Mouse (Mus musculus) MEL (cell line): ENCODE results near the gene Atp4b. TPM values are rescaled to one million over a fixed set of nuclear protein-coding genes. Genes with fewer than 3 reads are reported as not detected.

Source experiments
- DNase-seq: peaks from one replicate; pipeline ENCODE4 v3.0.0; 2011; ENCODE audit warnings: low read depth, low spot score
- H3K27ac ChIP-seq: 2 replicates; pipeline ENCODE4 v1.5.1; 2012; ENCODE audit warnings: low read depth, mild to moderate bottlenecking, control low read depth, low read length, moderate library complexity; ENCODE audit not compliant: control insufficient read depth
- H3K27me3 ChIP-seq, 2 experiments: fragments of 150-350 bp in 1 of 2; sonication (generic) in 1 of 2; 2 replicates each; pipeline ENCODE4 v1.6.1; 2012; ENCODE audit warnings: low read length in 2 of 2, mild to moderate bottlenecking in 2 of 2, improper control_type of control experiment in 1 of 2, moderate library complexity in 1 of 2; ENCODE audit not compliant: insufficient read depth in 2 of 2, control insufficient read depth in 1 of 2
- H3K36me3 ChIP-seq, 2 experiments: 2 replicates each; pipeline ENCODE4 v1.6.1; 2012 to 2014; ENCODE audit warnings: low read length in 2 of 2, improper control_type of control experiment in 1 of 2, inconsistent platforms in 1 of 2, mild to moderate bottlenecking in 1 of 2; ENCODE audit not compliant: insufficient read depth in 2 of 2, control insufficient read depth in 1 of 2
- H3K4me1 ChIP-seq, 2 experiments: fragments of 150-350 bp in 1 of 2; sonication (generic) in 1 of 2; 2 replicates each; pipeline ENCODE4 v1.6.1; 2012; ENCODE audit warnings: low read length in 2 of 2, improper control_type of control experiment in 1 of 2, mild to moderate bottlenecking in 1 of 2; ENCODE audit not compliant: insufficient read depth in 2 of 2, control insufficient read depth in 1 of 2
- H3K4me3 ChIP-seq, 2 experiments: fragments of 150-350 bp in 1 of 2; sonication (generic) in 1 of 2; 2 replicates each; pipeline ENCODE4 v1.5.1; 2012; ENCODE audit warnings: low read depth in 2 of 2, low read length in 2 of 2, mild to moderate bottlenecking in 2 of 2, moderate library complexity in 2 of 2, control low read depth in 1 of 2, improper control_type of control experiment in 1 of 2; ENCODE audit not compliant: control insufficient read depth in 1 of 2, insufficient read depth in 1 of 2
- H3K79me2 ChIP-seq: 2 replicates; pipeline ENCODE4 v1.6.1; 2012; ENCODE audit warnings: mild to moderate bottlenecking, low read length, moderate library complexity; ENCODE audit not compliant: control insufficient read depth, poor library complexity, insufficient read depth
- H3K9ac ChIP-seq: 2 replicates; pipeline ENCODE4 v1.6.1; 2012; ENCODE audit warnings: low read depth, mild to moderate bottlenecking, control low read depth, low read length, moderate library complexity; ENCODE audit not compliant: control insufficient read depth, poor library complexity, severe bottlenecking
- H3K9me3 ChIP-seq: fragments of 150-350 bp; sonication (generic); replicated peaks from 2 replicates; pipeline ENCODE4 v1.6.1; 2012; ENCODE audit warnings: mild to moderate bottlenecking, low read length, improper control_type of control experiment, moderate library complexity; ENCODE audit not compliant: insufficient read depth
- BHLHE40 ChIP-seq: IDR thresholded peaks from 2 replicates; pipeline ENCODE4 v1.6.1; 2012; ENCODE audit warnings: low read depth, mild to moderate bottlenecking, inconsistent platforms, low read length, improper control_type of control experiment, borderline replicate concordance
- CHD1 ChIP-seq: IDR thresholded peaks from 2 replicates; pipeline ENCODE4 v1.6.1; 2012; ENCODE audit warnings: low read depth, mild to moderate bottlenecking, inconsistent platforms, low read length, improper control_type of control experiment
- CTCF ChIP-seq, 3 experiments: IDR thresholded peaks in 2 of 3; conservative IDR thresholded peaks in 1 of 3; 2 replicates each; pipeline ENCODE4 v1.5.1; 2011 to 2012; ENCODE audit warnings: low read length in 3 of 3, low read depth in 2 of 3, mild to moderate bottlenecking in 2 of 3, improper control_type of control experiment in 1 of 3, inconsistent platforms in 1 of 3, mixed read lengths in 1 of 3, moderate library complexity in 1 of 3; ENCODE audit not compliant: control insufficient read depth in 1 of 3, insufficient read depth in 1 of 3, poor library complexity in 1 of 3, severe bottlenecking in 1 of 3
- E2F4 ChIP-seq: IDR thresholded peaks from 2 replicates; pipeline ENCODE4 v1.6.1; 2011; ENCODE audit warnings: low read depth, low read length, improper control_type of control experiment, borderline replicate concordance
- EP300 ChIP-seq, 2 experiments: IDR thresholded peaks; 2 replicates each; pipeline ENCODE4 v1.6.1; 2011; ENCODE audit warnings: improper control_type of control experiment in 2 of 2, low read length in 2 of 2, low read depth in 1 of 2, mild to moderate bottlenecking in 1 of 2
- GATA1 ChIP-seq: IDR thresholded peaks from 2 replicates; pipeline ENCODE4 v1.6.1; 2011; ENCODE audit warnings: low read depth, low read length, improper control_type of control experiment
- HCFC1 ChIP-seq: IDR thresholded peaks from 2 replicates; pipeline ENCODE4 v1.6.1; 2012; ENCODE audit warnings: low read depth, mild to moderate bottlenecking, inconsistent platforms, low read length, improper control_type of control experiment, moderate library complexity
- JUND ChIP-seq: IDR thresholded peaks from 2 replicates; pipeline ENCODE4 v1.6.1; 2011; ENCODE audit warnings: low read depth, mild to moderate bottlenecking, improper control_type of control experiment, low read length
- KAT2A ChIP-seq: conservative IDR thresholded peaks from 2 replicates; pipeline ENCODE4 v1.6.1; 2012; ENCODE audit warnings: low read depth, low read length, improper control_type of control experiment, inconsistent platforms
- MEF2A ChIP-seq: IDR thresholded peaks from 2 replicates; pipeline ENCODE4 v1.6.1; 2014; ENCODE audit warnings: low read depth, mild to moderate bottlenecking, inconsistent platforms, low read length, improper control_type of control experiment; ENCODE audit not compliant: poor library complexity, insufficient replicate concordance, severe bottlenecking; ENCODE audit errors: extremely low read depth
- MYB ChIP-seq: IDR thresholded peaks from 2 replicates; pipeline ENCODE4 v1.6.1; 2011; ENCODE audit warnings: mild to moderate bottlenecking, low read depth, low read length, improper control_type of control experiment
- MYC ChIP-seq: IDR thresholded peaks from 2 replicates; pipeline ENCODE4 v1.6.1; 2011; ENCODE audit warnings: low read depth, mild to moderate bottlenecking, low read length, improper control_type of control experiment, moderate library complexity
- NRF1 ChIP-seq: IDR thresholded peaks from 2 replicates; pipeline ENCODE4 v1.6.1; 2014; ENCODE audit warnings: low read depth, mild to moderate bottlenecking, inconsistent platforms, low read length, improper control_type of control experiment, moderate library complexity; ENCODE audit not compliant: poor library complexity, insufficient read depth, severe bottlenecking
- POLR2A ChIP-seq, 2 experiments: IDR thresholded peaks; 2 replicates each; pipeline ENCODE4 v1.6.1; 2011 to 2012; ENCODE audit warnings: low read length in 2 of 2, mild to moderate bottlenecking in 2 of 2, control low read depth in 1 of 2, improper control_type of control experiment in 1 of 2, low read depth in 1 of 2, moderate library complexity in 1 of 2; ENCODE audit not compliant: control insufficient read depth in 1 of 2, insufficient read depth in 1 of 2, poor library complexity in 1 of 2
- POLR2AphosphoS2 ChIP-seq: IDR thresholded peaks from 2 replicates; pipeline ENCODE4 v1.6.1; 2011; ENCODE audit warnings: low read length, improper control_type of control experiment
- RAD21 ChIP-seq: IDR thresholded peaks from 2 replicates; pipeline ENCODE4 v1.6.1; 2011; ENCODE audit warnings: mild to moderate bottlenecking, low read depth, low read length, improper control_type of control experiment
- RCOR1 ChIP-seq: IDR thresholded peaks from 2 replicates; pipeline ENCODE4 v1.6.1; 2012; ENCODE audit warnings: low read depth, mild to moderate bottlenecking, inconsistent platforms, low read length, improper control_type of control experiment
- TCF12 ChIP-seq: IDR thresholded peaks from 2 replicates; pipeline ENCODE4 v1.6.1; 2014; ENCODE audit warnings: low read depth, mild to moderate bottlenecking, inconsistent platforms, low read length, improper control_type of control experiment, moderate library complexity
- UBTF ChIP-seq: IDR thresholded peaks from 2 replicates; pipeline ENCODE4 v1.6.1; 2012; ENCODE audit warnings: low read depth, mild to moderate bottlenecking, inconsistent platforms, low read length, improper control_type of control experiment, moderate library complexity, borderline replicate concordance; ENCODE audit not compliant: insufficient read depth
- USF2 ChIP-seq, 2 experiments: IDR thresholded peaks; 2 replicates each; pipeline ENCODE4 v1.6.1; 2011 to 2012; ENCODE audit warnings: improper control_type of control experiment in 2 of 2, low read length in 2 of 2, borderline replicate concordance in 1 of 2, inconsistent platforms in 1 of 2, low read depth in 1 of 2, mild to moderate bottlenecking in 1 of 2; ENCODE audit not compliant: insufficient read depth in 1 of 2
- ZC3H11A ChIP-seq: IDR thresholded peaks from 2 replicates; pipeline ENCODE4 v1.6.1; 2012; ENCODE audit warnings: low read depth, mild to moderate bottlenecking, inconsistent platforms, low read length, improper control_type of control experiment
- polyA plus RNA-seq, 2 experiments: library from polyadenylated mRNA; stranded (reverse) in 1 of 2; unstranded in 1 of 2; fragments of >175 nt in 1 of 2; fragments of >200 nt in 1 of 2; gene quantifications; 2 replicates each; pipeline versions ENCODE4 v1.2.1 to v1.2.4; 2012; ENCODE audit warnings: low replicate concordance in 2 of 2, low read depth in 1 of 2; ENCODE audit not compliant: insufficient read length in 2 of 2, insufficient read depth in 1 of 2, missing spikeins in 1 of 2
- total RNA-seq: library from RNA; depleted of rRNA; stranded (reverse); fragments of 300-350 nt; gene quantifications from 2 replicates; pipeline ENCODE4 v1.2.3, GENCODE M21; 2012

Gene Atp4b
- total and polyA plus RNA-seq, 3 experiments, result 0.08 to 0.14 TPM; not detected in 1

DNA sequence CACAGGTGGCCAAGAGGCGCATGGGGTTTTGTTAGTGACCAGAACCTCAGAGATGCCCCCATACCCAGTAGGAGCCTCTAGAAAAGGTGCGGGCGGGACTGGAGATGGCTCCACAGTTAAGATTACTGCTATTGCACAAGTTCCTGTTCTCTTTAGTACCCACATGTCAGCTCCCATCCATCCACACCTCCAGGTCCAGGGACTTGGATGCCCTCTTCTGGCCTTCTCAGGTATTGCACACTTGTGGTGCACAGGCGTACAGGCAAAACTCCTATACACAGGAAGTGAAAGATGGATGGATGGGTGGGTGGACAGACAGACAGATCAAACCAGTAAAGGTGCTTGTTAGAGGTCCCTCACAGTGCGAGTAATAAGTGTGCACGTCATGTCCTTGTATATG lies 34.8 kb downstream of the Atp4b start:
- Histone ChIP-seq H3K4me1 (no peaks in the 10 kb centered on the region), H3K9ac (no peak overlapping the region), H3K4me3 (no peak overlapping the region), H3K79me2 (peaks cover 44% of the 10 kb centered on the region), H3K9me3 (no peaks in the 10 kb centered on the region), H3K27ac (no peak overlapping the region), H3K36me3 (peaks cover 2 to 36% of the 10 kb centered on the region in 2 experiments; a peak in 2 of 4 replicates), H3K27me3 (no peaks in the 10 kb centered on the region)
- peak; percentile 83 for DNase-seq
- TF ChIP-seq JUND, result no peak
- TF ChIP-seq MYC, result peak; percentile 71; the same call in 1 of the 2 replicates
- peak in 1 of 2 experiments; percentile 28; a peak in 1 of 4 replicates for TF ChIP-seq POLR2A (IDR thresholded peaks at IDR 0.05; ENCODE audit: control insufficient read depth in 1 of 2, insufficient read depth in 1 of 2, low read depth in 1 of 2, low read length in 2 of 2, poor library complexity in 1 of 2)
- no peak for TF ChIP-seq RCOR1
- TF ChIP-seq CTCF (IDR thresholded peaks at IDR 0.05 in 2 of 3, conservative IDR thresholded peaks at IDR 0.05 in 1 of 3; ENCODE audit: control insufficient read depth in 1 of 3, insufficient read depth in 1 of 3, low read depth in 2 of 3, low read length in 3 of 3, poor library complexity in 1 of 3, severe bottlenecking in 1 of 3), result peak; percentile 61 to 66 (median 62)

DNA sequence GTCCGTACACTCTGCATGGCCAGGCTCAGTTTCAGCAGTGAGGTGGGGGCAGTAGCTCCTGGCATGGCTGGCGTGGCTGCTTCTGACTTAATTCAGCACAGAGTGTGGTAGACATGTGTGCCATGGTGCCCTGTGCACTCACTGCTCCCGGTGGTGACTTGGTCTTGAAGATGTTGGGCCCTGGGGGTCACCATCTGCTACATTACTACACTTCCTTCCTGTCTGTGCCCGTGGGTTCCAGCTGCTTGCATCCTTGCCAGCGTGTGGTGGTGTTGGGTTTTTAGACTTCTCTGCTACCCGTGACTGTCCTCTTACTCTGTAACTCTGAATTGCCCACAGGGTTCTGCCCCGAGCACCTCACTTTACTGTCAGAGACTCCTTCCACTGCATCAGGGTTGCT lies 36.4 kb downstream of the Atp4b start:
- Histone ChIP-seq H3K27ac (no peak overlapping the region), H3K4me3 (no peak overlapping the region), H3K4me1 (no peaks in the 10 kb centered on the region), H3K27me3 (no peaks in the 10 kb centered on the region), H3K9ac (no peak overlapping the region), H3K36me3 (peaks cover 2 to 33% of the 10 kb centered on the region in 2 experiments; a peak in 2 of 4 replicates), H3K9me3 (no peaks in the 10 kb centered on the region), H3K79me2 (peaks cover 58% of the 10 kb centered on the region)
- TF ChIP-seq MEF2A (no peak), ZC3H11A (no peak), KAT2A (no peak), POLR2AphosphoS2 (no peak), HCFC1 (no peak), CHD1 (no peak), GATA1 (no peak), EP300 (IDR thresholded peaks at IDR 0.05; ENCODE audit: low read depth in 1 of 2, low read length in 2 of 2) (no peak), MYB (no peak), BHLHE40 (no peak), MYC (no peak), RAD21 (no peak), RCOR1 (no peak), USF2 (IDR thresholded peaks at IDR 0.05; ENCODE audit: borderline replicate concordance in 1 of 2, insufficient read depth in 1 of 2, low read depth in 1 of 2, low read length in 2 of 2) (no peak), NRF1 (no peak), UBTF (no peak), JUND (no peak), E2F4 (no peak), TCF12 (no peak)
- DNase-seq, result no peak
